Mouse (Mus musculus): ENCODE measurements around the gene Fosl1. TPM values are rescaled to one million over a fixed set of nuclear protein-coding genes. Genes with fewer than 3 reads are reported as not detected.

The Fosl1 gene
- total RNA-seq, 4 experiments from 2014 or later: not detected

DNA sequence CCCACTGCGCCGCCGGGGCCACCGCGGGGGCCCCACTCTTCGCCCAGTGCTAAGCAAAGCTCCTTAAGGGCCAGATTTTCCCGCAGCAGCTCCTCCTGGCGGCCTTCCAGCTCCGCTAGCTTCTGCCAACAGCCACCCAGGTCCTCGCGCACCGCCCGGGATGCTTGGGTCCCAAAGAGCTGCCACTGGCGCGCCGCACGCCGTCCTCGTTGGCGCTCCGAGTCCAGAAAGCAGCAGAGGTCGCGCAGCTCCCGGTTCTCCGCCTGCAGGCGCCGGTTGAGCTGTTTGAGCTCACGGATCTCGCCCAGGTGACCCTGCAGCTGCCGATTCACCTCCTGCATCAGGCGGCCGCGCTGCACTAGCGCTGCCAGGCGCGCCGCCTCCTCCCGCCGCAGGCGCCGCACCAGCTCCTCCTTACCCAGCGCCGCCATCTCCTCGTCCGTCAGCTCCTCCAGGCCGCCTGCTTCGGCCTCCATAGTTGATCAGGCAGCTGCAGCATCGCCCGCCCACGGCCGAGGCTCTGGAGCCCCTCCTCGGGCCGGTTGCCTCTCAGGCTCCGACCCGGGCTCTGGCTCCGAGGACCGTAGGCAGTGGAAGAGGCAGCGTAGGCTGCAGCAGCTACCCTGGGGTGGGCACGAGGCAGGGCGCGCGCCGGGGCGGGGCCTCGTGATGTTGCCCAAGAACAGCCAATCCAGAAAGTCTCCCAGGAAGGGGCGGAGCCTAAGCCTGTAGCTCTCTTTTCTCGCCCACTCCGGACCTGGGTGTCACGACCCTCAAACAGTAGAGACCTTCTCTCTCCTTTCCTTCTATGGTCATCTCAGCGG lies 9.8 kb downstream of the Fosl1 start:
- DNase-seq (ENCODE audit: low spot score in 2 of 2): peak; percentile 95 to 97

DNA sequence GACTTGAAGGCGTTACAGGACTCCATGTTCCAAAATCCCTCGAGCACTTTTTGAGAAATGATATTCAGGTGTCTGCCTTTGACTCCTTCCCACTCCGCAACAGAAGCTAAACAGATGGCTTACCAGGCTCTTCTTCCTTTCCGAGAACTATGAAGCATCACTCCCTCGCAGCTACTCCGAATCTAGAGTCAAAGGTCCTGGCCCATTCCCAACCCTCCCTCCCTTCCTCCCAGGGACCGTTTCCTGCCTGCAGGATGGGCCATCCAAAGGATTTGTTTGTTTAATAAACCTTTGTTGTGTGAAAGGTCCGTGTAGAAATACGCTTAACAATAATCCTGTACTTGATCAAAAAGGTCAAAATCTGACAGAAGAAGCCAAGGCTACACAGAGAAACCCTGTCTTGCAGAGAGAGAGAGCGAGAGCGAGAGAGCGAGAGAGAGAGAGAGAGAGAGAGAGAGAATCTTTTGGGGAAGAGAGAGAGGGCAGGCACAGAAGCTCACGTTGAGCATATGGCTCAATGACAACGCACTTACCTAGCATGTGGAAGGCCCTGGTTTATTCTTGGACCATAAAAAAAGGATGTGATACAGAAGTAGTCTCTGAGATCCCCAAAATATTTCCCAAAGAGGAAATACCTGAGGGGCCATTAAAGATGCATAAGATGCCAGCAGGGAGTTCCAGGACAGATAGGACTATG lies 10.5 kb downstream of the Fosl1 start, which contains the start of gene Ccdc85b:
Ccdc85b (minus strand) TSS at position 149 of the 697 bp plus-strand sequence.
- DNase-seq (ENCODE audit: low spot score in 2 of 2): no peak

DNA sequence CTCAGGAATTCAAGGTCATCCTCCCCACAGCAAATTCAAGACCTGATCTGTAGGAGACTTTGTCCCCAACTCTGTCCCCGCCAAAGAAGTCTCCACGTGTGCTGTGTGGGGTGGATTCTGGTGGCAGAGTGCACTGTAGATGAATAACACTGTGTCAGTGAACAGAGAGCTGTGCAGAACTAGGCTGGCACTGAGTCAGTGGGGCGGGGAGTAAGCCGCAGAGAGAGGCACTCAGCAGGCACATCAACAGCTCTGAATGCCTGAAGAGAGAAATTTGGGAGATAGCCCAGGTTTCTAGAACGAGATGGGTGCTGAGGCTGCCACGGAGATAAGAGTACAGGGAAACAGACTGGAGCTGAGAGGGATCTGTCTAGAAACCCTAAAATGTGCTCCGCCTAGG lies 11.7 kb downstream of the Fosl1 start:
- DNase-seq (ENCODE audit: low spot score in 2 of 2): no peak

DNA sequence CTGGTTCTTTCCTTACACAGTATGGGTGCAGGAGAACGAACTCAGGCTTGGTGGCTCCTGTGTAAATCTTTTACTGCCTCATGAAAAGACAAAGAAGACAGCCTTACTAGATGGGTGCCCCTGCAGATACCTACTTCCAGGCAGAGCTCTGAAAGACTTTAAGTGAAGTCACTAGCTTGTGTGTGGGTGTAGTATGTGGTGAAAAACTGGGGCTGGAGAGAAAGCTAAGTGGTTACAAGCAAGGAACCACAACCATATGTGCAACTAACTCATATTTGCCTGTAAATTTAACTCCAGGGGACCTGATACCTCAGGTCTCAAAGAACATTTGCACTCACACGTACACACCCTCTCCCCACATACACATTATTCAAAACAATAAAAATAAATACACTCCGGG lies 12.5 kb downstream of the Fosl1 start:
- no peak for DNase-seq (ENCODE audit: low spot score in 2 of 2)

DNA sequence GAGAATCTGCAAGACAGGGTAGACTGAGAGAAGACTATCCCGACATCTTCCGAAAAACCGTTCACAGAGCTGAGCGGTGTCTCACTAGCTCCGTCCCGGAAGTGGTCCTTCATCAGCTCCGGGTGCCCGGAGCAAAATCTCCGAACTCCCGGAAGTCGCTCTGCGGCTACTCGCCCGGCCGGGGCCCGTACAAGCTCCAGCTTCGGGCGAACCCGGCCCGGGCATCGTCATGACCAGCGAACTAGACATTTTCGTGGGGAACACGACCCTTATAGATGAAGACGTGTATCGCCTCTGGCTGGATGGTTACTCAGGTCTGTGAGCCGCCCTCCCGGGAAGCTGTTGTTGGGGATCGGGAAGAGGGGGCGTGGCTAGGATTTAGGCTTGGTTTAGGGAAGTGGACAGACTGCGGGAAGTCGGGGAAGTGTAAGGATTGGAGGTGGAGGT lies 13.1 kb downstream of the Fosl1 start, which contains the start of gene Fibp:
Fibp (plus strand) TSS at position 151 of the 447 bp plus-strand sequence.
- DNase-seq (ENCODE audit: low spot score in 2 of 2): peak; percentile 76 to 85

DNA sequence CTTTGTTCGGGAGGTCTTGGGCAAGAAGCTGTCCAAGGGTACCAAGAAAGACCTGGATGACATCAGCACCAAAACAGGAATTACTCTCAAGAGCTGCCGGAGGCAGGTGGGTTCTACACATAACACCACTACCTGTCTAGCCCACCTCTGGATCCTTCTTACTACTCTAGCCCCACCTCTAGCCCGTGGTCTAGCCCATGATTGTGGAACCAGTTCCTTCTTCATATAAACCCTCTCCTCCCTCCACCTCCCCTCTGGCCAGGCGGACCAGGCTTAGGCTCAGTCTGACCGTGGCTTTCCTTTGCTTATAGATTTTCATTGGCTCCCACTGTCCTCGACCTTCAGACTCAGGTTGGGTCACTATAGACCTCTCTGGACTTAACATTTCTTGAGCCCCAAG lies 14.1 kb downstream of the Fosl1 start:
- no peak for DNase-seq (ENCODE audit: low spot score in 2 of 2)

DNA sequence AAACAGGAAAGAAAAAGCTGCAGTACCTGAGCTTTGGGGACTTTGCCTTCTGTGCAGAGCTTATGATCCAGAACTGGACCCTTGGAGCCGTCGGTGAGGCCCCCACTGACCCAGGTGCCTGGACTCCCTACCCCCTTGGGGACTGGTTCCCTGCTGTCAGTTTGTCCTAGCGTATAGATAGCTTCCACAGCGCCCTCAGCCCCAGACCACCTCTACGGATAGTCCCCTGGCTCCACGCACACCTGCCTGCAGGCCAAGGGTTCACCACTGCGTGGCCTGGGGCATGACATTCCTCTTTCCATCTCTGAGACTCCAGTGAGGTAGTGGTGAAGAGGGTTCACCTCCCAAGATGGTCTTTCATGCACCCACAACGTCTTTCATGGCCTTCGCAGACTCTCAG lies 15.9 kb downstream of the Fosl1 start:
- no peak for DNase-seq (ENCODE audit: low spot score in 2 of 2)

DNA sequence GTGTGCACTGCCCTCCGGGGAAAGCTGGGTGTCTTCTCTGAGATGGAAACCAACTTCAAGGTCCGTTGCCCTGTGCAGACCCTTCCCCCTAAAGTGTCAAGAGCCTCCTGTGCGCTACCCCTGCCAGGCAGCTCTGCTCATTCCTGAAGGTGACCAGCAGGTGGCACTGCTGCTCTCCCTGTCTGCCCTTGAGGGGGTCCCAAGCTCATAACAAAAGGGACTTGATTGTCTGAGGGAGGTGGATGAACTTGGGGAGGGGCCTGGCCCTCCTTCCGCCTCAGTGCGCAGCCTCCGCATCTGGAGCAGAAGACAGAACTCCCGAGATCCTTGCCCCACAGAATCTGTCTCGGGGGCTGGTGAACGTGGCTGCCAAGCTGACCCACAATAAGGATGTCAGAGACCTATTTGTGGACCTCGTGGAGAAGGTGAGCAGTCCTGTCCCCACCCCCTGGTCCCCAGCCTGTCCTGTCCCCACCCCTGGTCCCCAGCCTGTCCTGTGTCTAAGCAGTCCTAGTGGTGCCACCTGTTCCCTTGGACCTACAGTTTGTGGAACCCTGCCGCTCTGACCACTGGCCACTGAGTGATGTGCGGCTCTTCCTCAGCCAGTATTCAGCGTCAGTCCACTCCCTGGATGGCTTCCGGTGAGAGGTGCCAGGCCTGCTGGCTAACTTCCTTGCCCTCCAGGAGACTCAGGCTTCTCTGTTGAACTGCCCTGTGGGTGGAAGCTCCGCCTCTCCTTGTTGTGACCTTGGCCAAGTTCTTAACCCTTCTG lies 16.6 kb downstream of the Fosl1 start:
- DNase-seq (ENCODE audit: low spot score in 2 of 2): no peak

DNA sequence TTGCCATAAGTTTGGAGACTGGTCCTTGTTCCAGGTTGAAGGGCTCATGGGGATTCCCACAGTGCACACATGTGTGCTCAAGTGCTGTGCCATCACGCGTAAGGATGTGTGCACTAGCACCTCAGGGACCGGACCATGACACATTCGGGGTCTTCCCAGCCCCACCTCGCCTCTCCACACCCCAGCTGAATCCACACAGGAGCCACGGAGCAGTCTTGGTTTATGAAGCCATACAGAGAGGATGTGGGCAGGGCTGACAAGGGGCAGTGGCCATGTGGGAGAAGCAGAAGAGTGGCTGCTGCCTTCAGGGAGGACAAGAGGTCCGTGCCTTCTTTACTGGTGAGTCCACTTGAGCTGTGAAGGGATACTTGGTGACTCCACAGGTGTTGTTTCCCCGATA lies 17.7 kb downstream of the Fosl1 start:
- DNase-seq (ENCODE audit: low spot score in 2 of 2): no peak

DNA sequence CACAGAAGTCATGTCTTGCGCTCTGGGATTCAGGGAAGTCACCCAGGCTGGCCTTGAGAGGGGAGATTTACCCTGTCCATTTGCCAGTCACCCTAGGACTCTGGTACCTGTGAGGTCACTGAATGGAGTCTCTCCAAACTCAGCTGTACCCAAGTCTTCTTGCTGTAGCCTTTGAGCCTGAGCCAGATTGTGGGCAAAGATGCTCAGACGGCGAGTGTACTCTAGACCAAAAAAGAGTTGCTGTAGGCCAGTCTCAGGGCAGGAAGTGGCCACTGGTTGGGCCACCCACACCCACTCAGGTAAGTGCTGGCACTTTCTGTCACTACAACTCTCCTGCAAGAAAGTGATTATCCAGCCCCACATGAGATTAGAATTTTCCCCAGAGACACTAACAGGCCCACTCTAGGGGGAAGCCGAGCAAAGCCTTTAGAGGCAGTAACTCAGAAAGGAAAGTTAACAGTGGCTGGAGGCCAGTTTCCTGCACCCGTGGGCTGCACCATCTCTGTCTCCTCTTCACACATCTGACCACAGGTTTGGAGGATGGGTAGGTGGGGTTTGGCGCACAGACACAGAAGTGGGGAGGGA lies 19.7 kb downstream of the Fosl1 start:
- no peak for DNase-seq (ENCODE audit: low spot score in 2 of 2)

DNA sequence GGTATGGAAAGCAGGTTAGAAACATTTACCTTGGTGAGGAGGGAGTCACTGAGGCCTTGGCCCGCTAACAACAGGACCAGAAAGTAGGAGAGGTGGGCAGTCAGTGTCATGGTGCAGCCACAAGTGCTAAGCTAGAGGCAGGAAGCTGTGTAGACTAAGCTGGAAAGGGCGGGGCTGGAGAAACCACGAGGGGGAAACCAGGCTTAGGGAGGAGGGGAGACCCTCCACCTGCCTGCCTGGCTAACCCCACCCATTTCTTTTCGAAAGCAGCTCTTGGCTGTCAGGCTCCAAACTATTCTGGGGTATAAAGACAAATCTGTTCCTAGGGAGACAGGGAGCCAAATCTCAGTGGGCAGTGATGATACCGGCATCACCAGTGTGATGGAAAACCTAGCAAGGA lies 21.0 kb downstream of the Fosl1 start, which contains the start of gene Ctsw:
Ctsw (minus strand) TSS at position 134 of the 400 bp plus-strand sequence.
- no peak for DNase-seq (ENCODE audit: low spot score in 2 of 2)

DNA sequence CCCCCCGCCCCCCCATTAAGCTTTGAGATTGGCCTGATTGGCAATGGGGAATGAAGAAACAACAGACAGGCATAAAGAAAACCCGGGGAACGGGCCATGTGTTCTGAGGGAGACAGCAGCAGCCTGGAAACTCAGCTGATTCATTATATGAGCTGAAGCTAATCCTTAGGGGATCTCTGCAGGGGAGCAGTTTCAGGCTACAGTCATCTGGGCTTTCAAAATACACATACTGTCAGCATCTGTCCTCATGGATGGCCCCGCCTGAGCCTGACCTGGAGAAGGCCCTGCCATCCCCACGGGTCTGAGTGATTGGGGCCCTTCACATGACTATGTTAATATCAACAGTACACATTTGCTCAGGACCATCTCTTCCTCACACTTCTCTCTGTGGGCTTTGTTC lies 24.5 kb downstream of the Fosl1 start:
- no peak for DNase-seq (ENCODE audit: low spot score in 2 of 2)

DNA sequence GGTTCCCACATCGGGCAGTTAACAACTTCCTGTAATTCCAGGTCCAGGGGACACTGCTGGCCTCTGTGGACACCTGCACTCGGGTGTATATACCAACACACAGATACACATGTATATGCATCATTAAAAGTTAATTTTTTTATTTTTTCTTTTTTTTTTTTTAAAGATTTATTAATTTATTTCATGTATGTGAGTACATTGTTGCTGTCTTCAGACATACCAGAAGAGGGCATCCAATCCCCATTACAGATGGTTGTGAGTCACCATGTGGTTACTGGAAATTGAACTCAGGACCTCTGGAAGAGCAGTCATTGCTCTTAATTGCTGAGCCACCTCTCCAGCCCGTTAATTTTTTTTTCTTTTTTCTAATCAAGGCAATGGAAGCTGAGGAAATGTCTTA lies 25.5 kb downstream of the Fosl1 start:
- DNase-seq (ENCODE audit: low spot score in 2 of 2): no peak

DNA sequence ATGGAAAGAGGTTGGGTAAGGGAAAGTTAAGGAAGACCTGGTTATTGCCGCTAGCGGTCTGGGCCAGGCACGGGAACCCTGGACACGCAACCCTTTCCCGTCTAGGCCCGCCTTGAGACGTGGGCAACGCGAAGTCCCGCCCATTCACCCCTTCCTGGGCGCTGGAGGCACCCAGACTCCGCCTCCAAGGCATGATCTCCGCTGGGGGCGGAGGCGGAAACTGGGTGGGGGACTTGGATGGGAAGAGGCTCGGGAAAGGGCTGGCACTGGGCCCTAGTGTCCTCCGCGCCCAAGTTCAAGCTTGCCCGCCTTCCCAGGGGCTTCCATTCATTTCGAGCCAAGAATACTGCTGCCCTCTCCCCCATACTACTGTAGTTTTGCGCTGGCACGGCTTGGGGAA lies 26.4 kb downstream of the Fosl1 start, which contains the start of gene Efemp2:
Efemp2 (plus strand) TSS at position 235 of the 400 bp plus-strand sequence.
- DNase-seq (ENCODE audit: low spot score in 2 of 2): peak in 1 of 2 experiments; percentile 65

DNA sequence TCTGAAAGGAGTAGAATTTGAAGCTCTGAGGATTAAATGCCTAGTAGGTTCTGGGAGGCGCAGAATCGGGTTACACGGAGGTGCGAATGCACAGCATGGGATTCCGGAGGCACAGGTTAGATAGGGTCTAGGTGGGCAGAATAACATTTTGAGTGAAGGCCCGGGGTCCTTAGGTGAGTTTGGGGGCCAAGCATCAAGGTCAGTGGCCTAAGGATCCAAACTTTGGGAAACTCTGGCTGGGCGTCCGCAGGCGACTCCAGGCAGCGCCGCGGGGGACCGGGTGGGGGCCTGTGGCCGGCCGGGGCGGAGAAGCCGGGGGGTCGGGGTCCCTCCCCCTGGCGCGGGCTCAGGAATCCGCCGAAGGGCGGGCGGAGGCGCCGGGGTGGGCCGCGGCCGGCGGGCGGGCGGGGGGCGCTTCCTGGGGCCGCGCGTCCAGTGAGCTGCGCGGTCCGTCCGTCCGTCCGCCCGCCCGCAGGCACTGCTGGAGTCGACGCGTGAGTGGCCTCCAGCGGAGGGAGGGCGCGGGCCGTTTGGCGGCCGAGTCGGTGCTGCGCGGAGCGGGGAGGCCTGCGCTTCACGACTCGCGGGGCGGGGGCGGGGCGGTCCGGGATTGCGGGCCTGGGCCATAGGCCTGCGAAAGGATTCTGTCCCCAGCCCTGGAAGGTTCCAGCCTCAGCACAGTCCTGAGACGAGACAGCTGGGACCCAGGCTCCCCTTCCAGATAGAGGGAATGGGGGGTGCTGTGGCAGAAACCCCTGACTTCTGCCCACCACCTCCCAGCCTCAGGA lies 27.1 kb downstream of the Fosl1 start:
- DNase-seq (ENCODE audit: low spot score in 2 of 2): no peak

DNA sequence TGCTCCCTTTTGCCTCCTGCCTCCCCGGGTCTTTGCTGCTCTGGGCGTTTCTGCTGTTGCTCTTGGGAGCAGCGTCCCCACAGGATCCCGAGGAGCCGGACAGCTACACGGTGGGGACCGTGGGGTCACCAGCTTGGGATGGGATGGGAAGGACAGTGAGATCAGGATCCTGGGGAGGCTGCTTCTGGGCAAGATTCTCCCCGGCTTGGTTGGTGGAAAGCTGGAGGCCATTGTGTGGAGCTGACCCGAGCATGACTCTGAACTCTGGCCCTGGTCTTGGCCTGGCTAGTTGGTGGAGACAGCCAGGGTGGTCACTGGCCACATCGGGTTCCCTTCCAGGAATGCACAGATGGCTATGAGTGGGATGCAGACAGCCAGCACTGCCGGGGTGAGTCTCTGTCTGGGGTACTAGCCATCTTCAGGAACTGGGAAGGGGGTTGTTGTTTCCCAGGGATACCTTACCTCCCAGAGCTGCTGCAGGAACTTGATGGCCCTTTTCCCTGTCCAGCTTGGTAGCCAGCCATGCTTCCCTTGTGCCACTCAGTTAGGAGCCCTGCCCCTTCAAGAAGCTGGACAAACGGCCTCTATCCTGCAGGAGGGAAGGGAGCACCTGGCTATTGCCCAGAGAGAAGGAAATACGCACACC lies 27.8 kb downstream of the Fosl1 start:
- DNase-seq (ENCODE audit: low spot score in 2 of 2): no peak

DNA sequence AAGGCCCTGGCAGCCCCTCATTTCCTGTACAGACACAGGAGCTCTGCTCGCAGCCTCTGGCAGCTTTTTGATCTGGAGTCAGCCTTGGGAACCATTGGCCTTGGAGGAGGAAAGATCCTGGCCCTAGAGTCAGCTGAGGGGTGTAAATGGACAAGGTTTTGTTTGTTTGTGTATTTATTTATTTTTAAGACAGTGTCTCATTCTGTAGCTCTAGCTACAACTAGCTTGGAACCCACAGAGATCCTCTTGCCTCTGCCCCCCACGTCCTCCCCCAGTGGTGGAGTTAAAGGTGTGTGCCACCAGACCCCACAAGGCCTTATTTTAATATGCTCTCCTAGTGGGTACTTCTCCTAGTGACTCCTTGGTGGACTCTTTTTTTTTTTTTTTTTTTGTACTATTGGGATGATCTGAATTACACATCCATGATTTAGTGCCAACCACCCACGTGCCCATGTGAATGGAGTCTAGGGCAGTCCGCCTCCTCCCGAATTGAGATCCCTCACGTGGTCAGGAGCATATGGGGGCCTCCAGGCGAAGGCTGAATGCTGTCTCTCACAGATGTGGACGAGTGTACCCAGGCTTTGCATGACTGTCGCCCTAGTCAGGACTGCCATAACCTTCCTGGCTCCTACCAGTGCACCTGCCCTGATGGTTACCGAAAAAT lies 29.8 kb downstream of the Fosl1 start:
- peak in 1 of 2 experiments; percentile 70 for DNase-seq (ENCODE audit: low spot score in 2 of 2)

DNA sequence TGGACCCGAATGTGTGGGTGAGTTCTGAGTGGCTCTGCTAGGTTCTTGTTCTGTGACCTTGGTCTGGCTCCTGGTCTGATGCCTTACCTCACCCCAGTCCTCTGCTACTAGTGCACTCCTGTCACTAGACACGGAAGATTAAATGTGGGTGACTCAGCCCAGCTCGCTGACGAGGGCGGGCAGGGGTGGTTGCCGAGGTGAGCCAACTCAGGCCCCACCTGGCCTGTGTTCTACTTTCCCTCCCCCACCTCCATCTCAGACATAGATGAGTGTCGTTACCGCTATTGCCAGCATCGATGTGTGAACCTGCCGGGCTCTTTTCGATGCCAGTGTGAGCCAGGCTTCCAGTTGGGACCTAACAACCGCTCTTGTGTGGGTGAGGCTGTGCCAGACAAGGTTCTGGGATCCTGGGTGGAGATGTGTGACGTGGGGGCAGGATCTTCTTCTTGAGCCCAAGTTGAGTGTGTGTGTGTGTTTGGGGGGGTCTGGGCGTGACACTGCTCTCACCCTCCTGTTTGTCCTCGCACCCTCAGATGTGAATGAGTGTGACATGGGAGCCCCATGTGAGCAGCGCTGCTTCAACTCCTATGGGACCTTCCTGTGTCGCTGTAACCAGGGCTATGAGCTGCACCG lies 30.4 kb downstream of the Fosl1 start:
- no peak for DNase-seq (ENCODE audit: low spot score in 2 of 2)

DNA sequence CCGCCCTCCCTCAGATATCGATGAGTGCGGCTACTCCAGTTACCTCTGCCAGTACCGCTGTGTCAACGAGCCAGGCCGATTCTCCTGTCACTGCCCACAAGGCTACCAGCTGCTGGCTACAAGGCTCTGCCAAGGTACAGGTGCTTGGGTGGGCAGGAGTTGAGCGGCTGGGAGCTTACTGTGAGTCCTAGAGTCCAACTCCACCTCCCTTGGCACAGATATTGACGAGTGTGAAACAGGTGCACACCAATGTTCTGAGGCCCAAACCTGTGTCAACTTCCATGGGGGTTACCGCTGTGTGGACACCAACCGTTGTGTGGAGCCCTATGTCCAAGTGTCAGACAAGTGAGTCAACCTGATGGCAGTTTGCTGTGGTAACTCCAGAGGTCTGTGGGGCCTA lies 32.7 kb downstream of the Fosl1 start:
- DNase-seq (ENCODE audit: low spot score in 2 of 2): no peak

Measured in left cerebral cortex, adult 8-10 months (tissue).